Mouse (Mus musculus) thymus, postnatal 14 days (tissue): ENCODE results near the gene C1qtnf12.
A peak's percentile ranks its signal among the peaks of the same experiment; 100 is the strongest.

ENCODE experiments used
- DNase-seq: peaks from one replicate; pipeline ENCODE4 v3.0.0; 2021

Gene C1qtnf12

DNA sequence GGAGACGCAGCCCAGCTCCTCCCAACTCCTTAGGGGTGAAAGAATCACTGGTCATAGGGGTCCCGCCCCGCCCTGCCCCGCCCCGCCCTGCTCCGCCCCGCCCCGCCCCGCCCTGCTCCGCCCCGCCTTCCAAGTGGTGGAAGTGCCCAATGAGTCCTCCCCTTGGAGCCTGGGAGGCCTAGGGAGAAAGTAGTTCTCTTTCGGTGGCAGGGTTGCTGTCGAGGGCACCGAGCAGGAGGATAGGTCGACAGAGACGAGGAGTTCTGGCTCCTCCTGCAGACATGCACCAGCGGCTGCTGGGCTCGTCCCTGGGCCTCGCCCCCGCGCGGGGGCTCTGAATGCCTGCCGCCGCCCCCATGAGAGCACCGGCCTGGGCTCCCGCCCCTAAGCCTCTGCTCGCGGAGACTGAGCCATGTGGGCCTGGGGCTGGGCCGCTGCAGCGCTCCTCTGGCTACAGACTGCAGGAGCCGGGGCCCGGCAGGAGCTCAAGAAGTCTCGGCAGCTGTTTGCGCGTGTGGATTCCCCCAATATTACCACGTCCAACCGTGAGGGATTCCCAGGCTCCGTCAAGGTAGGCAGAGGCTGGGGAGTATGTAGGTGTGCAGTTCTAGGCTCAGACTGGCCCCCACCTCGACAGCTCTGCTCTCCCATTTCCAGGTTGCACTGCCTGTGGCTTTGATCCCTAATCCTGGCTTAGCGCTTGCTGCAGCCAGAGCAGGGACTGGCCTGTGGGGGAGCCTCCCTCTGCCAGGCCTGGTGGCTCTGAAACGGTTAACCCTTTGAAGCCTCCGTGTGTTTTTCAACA, at the start of gene C1qtnf12:
Gene C1qtnf12, plus strand, starts transcription at position 152 of the 805 bp plus-strand sequence.
- DNase-seq, result peak; percentile 34

DNA sequence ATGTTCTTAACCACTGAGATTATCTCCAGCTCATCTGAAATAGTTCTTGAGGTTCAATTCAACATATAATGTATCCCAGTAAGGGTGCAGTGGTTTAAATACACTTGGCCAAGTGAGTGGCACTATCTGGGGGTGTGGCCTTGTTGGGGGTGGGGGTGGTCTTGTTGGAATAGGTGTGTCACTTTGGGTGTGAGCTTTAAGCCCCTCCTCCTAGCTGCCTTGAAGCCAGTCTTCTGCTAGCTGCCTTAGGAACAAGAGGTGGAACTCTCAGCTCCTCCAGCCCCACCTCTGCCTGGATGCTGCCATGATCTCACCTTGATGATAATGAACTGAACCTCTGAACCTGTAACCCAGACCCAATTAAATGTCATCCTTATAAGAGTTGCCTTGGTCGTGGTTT, 30.1 kb upstream of the C1qtnf12 start:
- no peak for DNase-seq

DNA sequence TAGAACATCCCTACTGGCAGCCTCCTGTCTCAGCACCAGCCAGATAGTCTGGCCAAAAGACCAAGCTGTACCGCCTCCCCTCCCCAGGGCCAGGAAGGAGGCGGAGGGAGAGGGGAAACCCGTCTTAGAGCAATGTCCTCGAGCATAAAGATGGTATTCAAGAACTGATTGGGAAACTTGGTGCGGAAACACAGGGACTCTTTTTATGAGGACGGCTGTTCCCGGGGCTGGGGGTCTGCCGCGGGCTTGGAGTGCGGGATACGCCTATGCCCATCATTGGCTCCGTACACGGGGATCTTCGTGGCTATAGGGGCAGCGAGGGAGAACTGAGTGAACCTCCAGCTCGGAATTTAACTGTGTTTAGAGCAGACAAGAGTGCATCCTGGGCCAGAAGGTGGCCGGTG, 19.1 kb upstream of the C1qtnf12 start:
- DNase-seq, result peak; percentile 22

DNA sequence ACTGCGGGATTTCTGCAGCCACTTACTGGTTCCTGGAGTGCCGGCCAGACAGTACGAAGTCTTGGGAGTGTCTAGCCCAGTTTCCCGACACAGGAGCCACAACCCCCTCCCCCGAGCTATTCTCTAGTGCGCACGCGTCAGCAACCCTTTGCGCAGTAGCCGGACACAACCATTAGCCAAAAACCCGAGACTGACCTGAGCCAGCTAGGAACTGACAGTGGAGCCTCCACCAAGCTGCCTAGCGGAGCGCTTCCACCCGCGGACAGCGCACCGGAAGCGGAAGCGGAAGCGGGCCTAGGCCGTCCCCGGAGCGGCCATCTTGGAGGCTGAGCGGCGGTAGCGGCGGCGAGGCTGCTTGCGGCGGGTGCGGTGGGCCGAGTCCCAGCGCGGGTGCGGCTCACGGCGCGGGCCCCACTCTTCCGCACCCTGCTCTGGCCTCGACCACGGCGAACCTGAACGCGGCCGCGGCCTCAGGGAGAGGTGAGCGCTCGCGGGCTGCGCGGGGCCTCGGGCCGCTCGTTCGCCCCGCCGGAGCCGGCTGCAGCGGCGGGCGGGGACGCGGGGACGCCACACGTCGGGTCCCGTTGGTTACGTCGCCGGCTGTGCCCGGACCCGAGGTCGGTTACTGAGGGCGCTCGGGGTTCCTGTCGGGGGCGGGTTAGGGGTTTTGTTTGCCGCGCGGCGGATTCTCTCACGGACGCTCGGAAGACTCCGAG, 18.4 kb upstream of the C1qtnf12 start, which contains the start of gene Ube2j2:
Gene Ube2j2, plus strand, starts transcription at position 298 of the 716 bp plus-strand sequence.
- peak; percentile 93 for DNase-seq

DNA sequence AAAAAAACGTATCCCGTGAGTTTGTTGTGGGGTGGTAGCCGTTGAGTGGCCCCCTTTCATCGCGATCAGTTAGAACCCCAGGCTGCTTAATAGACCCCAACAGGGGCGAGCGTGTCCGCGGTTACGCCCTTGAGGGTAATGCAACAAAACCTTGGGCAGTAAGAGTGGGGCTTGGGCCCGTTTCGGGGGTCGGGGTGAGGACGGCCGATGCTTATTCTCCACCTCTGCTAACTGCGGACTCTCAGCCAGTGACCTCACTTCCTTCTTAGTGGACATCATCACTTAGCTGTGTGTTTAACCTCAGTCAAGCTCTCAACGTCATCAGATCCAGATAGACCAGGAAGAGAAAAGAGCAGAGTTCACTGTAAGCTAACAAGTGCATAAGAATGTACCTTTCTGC, 17.8 kb upstream of the C1qtnf12 start:
- no peak for DNase-seq

DNA sequence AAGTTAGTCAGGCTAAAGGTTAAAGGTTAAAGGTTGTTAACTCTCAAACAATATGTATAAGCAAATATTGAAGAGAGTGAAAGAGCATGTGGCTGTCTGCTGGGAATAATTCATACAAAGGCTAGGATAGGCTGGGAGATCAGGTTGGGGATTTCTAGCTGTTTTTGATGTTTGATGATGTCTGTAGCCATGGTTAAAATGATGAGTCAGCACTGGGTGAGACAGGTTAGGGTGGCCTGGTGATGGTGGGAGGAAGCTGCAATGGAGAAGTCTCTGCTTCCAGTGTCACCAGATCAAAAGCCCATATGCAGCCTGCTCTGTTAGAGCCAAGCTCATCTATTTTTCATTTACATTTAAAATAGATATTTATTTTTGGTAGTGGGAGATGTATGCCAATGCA, 15.0 kb upstream of the C1qtnf12 start:
- no peak for DNase-seq

DNA sequence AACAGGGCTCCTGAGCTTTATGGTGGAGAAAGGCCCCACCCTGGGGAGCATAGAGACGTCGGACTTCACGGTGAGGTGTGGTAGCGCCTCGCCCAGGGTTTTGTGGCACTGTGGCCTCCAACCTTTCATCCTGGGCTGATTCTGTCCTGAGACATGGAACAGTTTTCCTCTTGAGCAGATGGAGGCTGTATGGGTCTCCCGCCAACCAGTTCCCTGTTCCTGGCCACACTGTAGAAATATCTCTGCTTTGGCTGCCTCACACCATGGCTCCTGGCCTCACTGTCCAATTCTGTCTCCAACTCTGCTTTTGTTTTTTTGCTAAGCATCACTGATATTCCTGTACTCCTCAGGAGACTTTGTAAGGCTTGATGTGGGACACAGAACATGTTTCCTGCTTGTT, 6.6 kb upstream of the C1qtnf12 start:
- no peak for DNase-seq

DNA sequence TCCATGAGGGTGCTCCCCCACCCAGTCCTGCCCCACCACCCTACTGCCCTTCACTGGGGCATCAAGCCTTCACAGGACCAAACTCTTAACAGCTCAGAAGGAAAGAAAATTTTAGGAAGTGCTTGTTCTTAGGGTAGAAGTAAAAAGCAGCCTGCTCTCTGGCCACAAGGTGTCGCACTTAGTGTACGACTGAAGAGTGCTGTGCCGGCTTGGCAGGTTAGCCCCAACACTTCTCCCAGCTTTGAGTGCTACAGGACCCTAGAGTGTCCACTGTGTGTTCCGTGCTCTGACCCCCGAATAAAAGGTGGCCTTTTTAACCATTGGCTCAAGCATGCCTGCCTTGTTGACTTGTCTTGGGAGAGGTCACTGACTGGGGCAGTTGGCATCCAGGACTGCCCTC, 2.8 kb upstream of the C1qtnf12 start:
- DNase-seq, result peak; percentile 81

DNA sequence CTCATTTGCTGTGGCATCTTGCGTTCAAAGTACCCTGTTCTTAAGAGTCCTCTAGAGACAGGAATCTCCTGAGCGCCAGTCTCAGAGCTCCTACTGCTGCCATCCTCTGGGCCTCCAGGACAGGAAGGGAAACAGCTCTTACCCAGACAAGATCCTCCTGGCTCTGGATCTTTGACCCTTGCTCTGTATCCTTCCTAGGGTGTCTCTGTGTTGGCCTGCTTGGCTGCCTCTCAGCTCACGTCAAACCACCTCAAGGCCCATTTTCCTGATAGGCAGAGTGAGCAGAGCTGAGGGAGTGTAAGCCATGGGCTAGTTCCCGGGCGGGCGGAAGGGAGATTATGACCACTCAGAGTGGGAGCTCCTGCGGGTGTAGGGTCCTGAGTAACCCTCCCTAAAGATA, 988 bp downstream of the C1qtnf12 start:
- no peak for DNase-seq

DNA sequence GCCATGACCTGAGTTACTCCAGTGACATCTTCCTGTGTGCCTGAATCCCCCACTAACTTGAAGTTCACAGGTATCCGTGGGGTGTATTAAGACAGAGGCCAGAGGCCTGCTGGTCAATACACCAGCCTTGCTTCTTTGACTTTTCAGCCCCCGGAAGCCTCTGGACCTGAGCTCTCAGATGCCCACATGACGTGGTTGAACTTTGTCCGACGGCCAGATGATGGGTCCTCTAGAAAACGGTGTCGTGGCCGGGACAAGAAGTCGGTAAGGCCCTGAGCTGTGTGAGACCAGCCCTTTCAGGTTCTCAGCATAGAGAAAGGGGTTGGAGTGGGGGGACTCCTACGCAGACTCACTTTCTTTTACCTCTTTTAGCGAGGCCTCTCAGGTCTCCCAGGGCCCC, 2.3 kb downstream of the C1qtnf12 start:
- no peak for DNase-seq

DNA sequence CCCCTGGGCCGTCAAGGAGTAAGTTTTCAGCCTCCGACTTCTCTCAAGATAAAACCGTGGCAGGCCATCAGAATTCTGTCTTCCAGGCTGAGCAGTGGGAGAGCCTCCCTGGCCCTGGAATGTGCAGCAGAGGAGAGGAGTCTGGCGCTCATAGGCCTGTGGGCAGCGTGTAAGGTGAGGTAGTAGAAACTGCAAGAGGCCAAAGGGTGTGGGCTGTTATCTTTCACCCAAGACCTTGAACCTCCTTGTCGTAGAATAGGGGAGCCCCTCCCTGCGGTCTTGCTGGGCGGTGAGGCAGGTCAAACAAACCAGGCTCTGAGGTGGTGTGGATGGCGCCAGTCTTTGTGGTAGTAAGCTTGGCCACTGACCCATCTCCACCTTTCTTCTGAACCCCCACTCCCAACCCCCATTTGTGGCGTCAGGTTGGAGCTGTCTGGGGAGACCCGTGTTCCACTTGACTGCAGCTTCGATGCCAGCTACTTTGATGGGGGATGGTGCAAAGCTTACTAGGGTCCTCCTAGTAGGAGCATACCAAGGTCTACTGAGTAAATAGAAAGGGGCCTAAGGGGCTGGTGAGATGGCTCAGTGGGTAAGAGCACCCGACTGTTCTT, 7.0 kb downstream of the C1qtnf12 start:
- DNase-seq, result no peak

DNA sequence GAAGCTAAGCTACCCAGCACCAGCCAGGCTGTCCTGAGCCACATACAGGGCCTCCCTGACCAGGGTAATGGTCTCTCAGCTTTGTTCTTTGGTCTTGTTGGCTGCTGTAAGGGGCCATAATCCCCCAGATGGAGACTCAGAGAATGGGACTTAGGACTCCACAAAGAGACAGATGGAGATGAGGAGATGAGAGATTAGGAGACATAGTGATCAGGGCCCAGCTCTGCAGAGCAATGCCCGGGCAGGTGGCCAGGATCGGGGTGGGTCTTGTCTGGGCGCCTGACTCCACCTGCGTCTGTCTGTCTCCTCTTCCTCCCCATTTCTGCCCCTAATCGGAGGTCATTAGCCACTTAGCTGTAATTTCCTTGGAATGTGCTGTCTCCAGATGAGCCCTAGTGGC, 8.2 kb downstream of the C1qtnf12 start:
- no peak for DNase-seq

DNA sequence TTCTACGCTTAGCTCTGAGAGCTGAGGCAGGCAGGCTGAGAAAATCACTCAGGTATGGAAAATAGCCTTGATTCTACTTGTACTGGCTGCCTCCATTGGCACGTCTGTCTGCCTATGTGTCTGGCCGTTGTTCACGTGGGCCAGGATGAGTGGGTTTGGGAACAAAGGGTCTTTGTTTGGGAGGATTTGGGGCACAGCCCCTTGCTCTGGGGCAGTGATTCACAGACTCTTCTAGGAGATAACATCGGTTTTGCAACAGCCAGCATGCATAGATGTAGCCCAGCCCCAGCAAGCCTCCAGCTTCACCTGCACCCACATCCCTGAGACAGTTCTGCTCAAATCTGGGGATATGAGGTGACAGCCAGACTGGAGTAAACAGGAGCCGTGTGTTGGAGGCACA, 10.5 kb downstream of the C1qtnf12 start:
- DNase-seq, result no peak

DNA sequence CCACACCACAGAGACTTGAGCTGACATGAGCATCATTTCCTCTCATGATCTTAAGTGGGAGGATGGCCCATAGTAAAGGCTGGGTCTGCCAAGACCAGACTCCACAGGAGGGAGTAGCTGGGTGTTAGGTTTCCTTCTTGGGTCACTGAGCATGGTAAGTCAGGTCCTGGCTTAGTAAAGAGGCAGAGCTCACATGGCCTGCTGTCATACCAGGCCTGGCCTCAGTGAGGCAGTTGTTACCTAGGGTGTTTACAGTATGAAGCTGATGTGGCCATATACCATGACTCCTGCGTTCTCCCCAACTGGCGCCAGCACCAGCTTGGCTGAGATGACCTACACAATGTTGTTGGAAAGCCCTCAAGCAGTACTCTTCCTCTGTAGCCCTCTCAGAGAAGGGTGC, 11.1 kb downstream of the C1qtnf12 start:
- no peak for DNase-seq

DNA sequence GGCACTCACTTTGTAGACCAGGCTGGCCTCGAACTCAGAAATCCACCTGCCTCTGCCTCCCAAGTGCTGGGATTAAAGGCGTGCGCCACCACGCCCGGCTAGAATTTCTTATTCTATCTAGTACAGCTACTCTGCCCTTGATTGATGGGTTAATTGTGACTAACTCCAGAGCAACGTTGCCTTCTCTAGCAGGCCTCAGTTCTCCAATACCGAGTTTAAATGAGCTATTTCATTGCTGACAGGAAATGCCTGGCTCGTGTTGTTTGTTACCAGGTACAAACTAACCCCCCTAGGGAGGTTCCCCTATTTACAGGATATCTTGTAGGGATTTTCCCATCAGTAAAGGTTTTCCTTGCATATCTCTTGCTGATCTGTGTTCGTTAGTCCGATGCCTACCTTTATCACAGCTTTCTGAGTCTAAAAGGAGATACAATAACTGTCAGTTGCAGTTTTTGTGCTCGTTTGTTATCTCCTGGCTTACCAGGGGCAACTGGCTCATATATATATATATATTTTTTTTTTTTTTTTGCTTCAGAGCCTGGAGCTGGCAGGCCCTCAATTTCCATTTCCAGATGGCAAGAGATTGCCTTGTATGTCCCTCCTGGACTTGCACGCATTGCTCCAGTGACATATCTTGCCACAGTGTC, 19.4 kb downstream of the C1qtnf12 start:
- no peak for DNase-seq

DNA sequence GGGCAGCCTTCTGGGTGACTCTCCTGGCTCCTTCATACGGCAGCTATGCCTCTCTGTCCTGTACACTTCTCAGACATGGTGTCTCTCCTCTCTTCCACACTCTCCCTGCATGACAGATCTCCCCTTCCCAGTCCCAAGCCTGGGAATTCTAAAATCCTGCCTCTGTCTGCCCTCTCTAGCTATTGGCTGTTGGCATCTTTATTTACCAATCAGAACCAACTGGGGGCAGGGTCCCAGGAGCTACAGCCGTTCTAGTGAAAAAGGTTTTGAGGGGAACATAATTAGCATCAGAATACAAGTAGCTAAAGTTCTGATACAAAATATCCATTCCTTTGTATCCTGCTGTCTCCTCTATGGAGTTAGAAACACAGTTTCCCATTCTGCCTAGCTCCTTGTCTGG, 21.7 kb downstream of the C1qtnf12 start:
- no peak for DNase-seq

DNA sequence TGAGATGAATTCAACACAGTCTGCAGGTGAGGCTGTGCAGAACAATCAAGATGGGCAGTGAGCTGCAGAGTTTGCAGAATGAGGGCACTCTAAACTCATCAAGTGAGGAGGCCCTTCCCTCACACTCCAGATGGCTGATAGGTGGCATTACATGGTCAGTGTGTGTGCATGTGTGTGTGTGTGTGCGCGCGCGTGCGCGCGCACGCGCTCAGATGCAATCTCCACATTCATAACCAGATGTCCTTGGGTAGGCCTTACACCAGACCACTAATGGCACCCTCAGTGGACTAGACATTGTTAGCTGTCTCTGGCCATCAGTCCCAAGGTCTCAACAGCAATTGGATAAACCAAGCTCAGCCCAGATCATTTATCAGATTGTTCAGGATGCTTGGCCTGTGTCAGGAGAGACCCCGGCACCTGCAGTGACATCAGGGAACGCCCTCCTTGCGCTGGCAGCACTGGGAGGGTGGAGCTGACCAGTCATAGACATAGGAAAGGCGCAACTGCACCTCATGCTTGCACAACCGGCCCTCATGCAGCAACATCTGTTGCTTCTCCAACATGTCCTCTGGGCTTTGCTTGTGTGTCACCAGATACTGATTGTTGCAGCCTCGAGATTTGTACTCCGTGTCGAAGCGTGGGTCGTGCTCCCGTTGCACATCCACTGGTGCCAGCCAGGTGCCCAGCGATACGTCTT, 29.2 kb downstream of the C1qtnf12 start:
- no peak for DNase-seq

DNA sequence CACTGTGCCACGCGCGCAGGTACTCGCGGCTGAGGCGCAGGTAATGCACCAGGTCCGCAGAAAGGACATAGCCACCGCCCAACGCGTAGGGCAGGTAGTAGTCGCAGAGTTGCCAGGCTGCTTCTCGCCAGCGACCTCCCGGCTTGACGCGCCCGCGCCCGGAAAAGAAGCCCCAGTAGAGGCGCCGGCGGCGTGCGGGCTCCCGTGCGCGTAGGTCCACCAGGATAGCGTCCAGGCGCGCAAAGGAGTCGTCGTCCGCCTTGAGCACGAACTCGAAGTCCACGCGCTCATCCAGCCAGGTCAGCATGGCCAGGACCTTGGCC, 29.8 kb downstream of the C1qtnf12 start:
- no peak for DNase-seq

DNA sequence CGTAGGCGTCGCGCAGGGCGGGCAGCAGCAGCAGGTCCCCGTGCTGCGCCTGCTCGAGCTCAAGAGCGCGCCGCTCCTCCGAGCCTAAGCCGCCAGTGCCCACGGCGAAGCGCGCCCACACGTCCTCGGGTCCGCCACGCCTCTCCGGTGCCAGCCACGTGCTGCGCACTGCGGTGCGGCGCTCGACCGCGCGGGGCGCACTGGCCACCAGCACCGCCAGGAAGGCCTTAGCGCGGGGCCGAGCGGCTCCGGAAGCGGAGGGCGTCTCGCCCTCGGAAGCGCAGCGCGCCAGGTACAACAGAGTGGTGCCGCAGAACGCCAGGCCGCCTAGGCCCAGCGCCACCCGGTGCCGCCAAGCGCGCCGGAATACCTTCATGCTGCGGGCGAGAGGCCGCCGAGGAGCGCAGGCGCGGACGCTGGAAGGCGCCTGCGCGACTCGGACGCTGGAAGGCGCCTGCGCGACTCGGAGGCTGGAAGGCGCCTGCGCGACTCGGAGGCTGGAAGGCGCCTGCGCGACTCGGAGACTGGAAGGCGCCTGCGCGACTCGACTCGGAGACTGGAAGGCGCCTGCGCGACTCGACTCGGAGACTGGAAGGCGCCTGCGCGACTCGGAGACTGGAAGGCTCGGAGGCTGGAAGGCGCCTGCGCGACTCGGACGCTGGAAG, 30.3 kb downstream of the C1qtnf12 start, which contains the start of the genes B3galt6 and Sdf4:
Gene B3galt6, minus strand, starts transcription at position 409 of the 665 bp plus-strand sequence.
Gene Sdf4, plus strand, starts transcription at position 632 of the 665 bp plus-strand sequence.
- DNase-seq, result peak; percentile 88

DNA sequence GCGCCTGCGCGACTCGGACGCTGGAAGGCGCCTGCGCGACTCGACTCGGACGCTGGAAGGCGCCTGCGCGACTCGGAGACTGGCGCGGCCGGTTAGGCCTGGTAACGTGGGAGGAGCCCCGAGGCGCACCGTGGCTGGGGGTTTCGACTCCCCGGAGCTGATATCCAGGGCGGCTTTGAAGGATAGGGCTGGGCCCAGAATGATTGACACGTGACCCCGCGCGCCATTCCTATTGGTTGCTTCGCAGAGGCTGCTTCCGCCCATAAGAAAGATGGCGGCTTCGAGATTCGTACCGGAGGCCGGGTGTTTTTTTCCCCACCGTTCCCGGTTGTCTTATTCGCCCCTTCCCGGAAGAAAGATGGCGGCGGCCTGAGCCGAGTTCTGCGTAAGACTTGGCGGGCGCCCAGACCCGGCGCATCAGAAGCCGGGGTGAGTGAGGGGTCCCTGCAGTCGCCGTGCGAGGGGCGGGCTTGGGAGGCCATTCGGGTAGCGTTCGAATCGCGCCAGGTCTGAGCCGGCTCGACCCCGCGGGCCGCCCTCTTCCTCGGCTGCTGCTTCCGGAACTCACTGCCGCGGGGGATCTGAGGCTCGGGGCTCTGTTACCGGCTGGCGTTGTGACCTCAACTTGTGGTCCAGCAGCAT, 30.9 kb downstream of the C1qtnf12 start:
- DNase-seq, result peak; percentile 97

DNA sequence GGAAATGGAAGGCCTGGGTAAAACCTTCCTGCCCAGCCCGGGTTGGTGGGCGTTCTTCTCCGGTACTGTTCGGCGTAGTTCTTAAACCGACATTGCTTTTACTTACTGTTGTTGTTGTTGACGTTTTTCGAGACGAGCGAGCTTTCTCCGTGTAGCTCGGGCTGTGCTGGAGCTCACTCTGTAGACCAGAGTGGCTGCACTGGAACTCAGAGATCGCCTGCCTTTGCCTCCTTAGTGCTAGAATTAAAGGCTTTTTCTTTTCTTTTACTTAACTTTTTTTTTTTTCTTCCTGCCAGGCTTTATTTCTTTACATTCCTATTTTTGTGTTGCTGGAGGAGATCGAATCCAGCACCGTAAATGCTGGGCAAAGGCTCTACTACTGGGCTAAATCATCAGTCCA, 31.5 kb downstream of the C1qtnf12 start:
- DNase-seq, result no peak

DNA sequence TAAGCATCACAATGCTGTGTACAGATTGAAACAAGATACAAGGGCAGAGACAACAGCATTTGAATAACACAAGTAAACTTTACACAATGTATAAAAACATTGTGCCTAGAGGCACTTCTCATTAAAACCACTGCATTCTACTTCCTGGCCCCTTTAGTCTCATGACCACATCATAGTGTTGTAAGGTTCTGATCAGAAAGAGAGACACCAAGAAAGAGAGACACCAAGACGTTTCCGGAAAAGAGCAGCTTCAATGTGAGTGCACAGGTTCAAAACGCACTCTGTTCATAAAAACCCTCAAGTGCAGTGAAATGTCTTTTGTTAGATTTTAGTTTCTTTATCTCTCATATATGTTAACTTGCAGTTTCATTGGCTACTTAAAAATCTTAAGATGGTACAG, 42.0 kb downstream of the C1qtnf12 start:
- DNase-seq, result no peak
